Mouse (Mus musculus) cerebellum, postnatal 14 days (tissue): ENCODE results near the gene Hdhd3.

Source experiments
- DNase-seq, 2 experiments: peaks; one replicate each; pipeline ENCODE4 v3.0.0; 2021; ENCODE audit warnings: mixed read lengths in 2 of 2

Hdhd3 gene

DNA sequence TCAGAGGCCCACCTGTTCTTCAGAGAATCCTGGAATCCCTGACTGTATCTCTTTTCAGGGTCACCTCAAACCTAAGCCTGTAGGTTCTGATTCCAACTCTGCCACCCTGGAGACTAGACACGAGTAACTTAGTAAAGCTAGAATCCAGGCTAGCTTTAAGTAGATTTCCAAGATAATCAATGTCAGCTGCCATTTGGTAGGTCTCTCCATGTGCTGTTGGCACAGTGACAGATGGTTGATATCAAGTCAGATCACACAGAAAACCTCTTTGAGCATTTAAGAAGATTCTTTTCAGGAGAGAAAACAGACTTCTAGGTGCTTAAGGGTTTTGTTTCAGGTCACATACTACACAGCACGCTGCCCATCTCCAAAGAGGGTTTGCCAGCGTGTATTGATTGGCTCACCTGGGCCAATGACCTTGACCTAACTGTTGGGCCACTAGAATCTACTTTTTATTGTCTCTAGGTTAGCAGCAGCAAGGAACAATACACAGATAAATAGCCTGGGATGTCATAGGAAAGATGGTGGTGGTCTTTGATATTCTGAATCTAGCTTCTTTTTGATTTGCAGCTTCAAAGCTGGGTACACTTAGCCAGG, at the start of gene Hdhd3:
Gene Hdhd3 (minus strand): TSS at position 94 of the 597 bp plus-strand sequence.
- no peak for DNase-seq

DNA sequence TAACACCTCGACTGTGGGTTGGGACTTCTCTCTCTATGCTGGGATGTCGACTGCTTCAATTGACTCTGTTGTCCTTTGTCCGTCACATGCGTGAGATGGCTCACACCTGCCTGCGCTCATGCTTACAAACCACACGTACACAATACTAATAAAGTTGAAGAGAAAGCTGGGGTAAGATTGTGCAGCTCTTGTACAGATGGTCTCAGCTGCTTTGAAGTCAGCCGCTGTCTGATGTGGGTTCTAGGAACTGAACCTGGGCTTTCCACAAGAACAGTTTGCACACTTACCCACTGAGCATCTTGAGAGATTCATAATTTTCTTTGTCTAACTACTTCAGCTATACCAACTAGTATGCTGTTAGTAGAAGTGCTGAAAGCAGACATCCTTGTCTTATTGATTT, 48.7 kb upstream of the Hdhd3 start:
- no peak for DNase-seq

DNA sequence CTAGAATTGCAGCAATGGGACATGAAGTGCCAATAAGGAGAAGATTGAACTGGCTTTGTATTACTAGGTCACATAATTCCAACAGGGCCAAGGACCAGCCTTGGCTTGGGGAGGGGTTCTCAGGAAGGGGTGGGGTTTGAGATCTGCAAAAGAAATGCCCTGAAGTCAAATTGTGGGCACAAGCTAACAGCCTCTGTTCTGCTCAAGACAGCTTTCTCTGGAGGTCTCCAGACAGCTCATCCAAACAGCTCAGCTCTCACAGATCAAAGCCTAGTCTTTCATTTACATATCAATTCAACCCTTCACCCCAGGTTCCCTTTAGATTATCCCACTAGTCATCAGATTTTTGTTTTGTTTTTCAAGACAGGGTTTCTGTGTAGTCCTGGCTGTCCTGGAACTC, 41.5 kb upstream of the Hdhd3 start:
- DNase-seq = no peak

DNA sequence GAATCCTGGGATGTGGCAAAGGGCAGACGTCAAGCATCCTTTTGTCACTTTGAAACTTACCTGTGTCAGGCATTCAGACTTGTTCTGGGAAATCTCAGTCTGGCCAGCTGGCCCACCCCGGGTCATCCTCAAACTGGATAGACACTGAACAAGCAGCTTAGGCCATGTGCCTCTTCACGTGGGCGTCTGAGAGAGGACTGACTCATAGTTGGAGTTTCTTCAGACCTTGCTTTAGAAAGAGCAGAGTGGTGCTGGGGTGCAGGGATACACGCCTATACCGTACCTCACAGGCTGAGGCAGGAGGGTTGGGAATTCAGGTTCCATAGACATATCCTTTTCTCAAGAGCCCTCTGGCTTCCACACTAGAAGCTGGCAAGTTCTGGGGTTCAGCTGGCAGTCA, 40.5 kb upstream of the Hdhd3 start:
- no peak for DNase-seq

DNA sequence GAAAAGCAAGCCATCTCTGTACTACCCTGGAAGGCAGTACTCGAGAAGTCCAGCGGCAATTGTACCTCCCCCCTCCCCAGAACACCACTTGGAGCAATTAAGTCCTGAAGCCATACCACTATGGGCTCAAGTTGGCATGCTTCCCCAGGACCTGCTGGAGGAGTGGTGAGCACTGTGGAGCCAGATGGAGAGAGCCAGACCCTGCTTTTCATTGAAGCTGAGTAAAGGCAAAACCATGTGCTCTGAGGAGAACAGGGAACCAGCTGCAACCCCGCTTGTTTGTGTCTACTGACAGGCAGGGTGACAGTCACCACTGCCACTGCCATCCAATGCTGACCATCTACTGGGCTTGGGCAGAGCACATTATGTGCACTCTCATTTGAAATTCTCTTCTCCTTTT, 38.5 kb upstream of the Hdhd3 start:
- DNase-seq = peak; percentile 53 to 61

DNA sequence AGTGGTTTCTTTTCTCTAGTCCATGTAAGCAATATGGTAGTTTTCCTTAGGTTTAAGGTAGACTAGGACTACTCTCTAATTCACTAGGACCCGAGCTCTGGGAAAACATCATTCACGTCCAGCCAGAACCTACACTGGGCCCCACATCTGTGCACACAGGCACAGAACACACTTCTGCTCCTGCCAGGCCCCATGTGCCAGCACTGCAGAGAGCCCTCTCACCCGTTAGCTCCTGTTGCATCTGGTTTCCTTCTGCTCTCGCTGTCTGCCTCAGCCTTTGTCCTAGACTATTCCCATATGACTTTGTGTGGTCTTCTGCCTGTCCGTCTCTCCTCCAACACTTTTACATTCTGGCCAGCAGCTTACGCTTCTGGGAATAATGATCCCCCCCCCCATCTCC, 30.5 kb upstream of the Hdhd3 start:
- no peak for DNase-seq

DNA sequence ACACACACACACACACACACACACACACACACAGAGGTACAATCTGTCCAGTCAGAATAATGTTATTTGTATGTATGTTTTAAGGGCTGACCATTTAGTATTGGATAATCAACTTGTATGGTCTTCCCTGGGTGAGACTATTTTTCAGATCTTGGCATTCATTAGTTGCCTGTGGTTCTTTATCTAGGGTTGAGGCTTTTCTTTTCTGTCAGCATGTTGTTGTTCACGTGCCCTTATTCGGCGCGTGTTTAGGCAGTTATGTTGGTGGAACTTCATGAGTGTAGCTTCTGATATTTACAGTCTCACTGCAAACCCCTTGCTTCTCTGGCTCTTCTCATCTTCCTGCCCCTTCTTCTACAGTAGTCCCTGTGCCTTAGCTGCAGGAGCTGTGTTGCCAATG, 24.4 kb upstream of the Hdhd3 start:
- no peak for DNase-seq

DNA sequence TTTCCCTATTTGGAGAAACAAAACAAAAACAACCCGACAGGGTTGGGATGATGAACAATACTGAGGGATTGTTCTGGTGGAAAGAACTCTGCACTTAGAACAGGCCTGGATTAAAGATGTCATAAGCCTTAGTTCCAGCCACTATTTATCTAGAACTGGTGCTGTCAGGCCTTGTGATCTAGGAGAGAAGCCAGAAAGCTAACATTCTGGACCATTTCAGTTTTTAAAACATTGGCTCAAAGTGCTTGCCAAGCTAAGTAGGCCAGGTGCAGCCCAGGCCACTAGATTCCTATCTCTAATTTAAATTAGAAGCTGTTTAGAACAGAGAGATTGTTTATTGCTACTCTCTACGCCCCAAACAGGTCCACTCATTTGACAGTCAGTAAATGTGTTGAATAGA, 23.0 kb upstream of the Hdhd3 start:
- DNase-seq = no peak

DNA sequence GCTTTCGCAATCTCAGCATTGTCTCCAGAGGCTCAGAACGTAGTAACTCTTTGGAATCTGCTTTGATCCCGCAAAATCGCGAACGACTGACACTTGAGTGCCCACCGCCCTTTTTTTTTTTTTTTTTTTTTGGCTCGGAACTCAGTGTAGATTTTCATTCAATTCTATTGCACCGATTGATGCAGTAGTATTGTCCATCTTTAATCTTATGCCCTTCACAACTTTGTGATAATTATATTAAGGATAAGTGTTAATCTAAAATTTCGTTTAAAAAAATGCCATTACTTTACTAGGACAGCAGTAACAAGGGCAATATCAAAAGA, 22.2 kb upstream of the Hdhd3 start:
- DNase-seq = no peak

DNA sequence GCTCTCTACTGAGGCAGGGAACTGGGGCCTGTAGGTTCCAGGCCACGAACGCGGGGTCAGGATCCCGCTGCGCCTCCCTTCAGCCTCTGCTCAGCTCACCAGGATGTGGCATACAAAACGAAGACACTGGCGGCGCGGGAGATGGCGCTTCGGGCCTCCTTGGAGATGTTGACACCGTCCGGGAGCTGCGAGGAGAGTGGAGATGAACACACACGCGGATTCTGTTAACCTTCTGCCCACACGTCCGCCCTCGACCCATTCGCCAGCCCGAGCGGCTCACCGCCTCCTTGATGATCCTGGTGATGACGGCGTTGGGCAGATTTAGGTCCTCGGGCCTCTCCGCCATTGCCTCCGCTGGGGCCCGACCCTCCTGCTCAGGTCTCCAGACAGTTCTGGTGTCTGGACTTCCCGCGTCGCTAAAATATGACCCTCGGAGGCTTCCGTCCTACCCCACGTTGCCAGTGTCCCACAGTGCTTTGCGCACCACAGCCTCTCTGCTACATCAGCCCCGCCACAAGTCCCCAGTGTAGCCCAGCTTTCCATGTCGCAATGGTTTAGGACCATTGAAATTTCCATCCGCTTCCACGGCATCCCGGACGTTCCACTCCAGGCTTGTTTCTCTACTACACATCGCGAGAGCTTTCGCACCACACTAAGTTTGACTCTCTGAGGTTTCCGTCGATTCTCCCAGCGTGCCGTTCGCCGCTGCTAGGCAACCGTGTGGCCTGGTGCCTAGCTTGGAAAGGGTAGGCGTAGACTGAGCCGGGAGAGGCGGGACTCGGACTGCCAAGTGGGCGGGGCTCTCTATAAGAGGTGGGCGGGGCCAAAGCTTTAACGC, 21.6 kb upstream of the Hdhd3 start, which contains the start of the genes Pole3 and 4933430I17Rik:
Gene Pole3 (minus strand): TSS at position 418 of the 838 bp plus-strand sequence.
Gene 4933430I17Rik (plus strand): TSS at position 719 of the 838 bp plus-strand sequence.
- DNase-seq = peak; percentile 98

DNA sequence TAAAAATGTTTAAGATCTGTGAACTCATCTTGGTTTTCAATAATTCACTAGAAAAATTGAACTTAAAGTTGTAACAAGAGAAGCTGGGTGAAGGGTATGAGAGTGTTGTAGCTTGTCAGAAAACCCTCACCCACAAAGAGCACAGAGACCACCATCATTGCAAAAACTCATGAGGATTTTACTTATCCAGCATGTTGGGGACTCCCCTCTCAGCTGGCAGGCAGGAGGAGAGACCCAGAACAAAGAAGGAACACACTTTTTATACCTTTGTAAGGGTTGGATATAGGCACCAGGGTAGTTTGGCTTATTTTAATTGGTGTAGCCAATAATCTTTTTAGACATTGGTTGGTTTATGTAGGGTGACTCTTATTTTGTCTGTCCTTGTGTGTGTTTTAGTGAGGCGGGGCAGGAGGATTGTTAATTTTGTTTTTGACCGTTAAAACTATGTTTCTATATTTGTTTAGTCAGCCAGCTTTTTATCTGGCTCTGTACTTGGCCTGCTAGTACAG, 17.7 kb upstream of the Hdhd3 start:
- no peak for DNase-seq

DNA sequence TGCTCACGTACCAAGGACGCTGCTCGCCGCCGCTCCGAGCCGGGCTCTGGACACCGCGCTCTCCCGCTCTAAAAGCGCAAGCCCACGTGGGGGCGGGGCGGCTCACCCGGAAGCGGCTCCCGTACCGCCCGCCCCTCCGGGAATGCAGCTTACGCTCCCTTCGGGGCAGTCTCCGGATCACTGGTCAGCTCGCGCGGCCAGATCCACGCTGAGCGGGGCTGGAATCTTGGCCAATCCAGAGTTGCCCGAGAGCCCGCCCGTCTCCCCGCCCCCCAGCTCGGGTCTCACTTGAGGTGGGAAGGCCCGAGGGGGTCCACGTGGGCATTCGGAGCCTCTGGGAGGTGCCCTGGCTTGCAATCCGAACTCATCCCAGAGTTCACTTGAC, 16.6 kb upstream of the Hdhd3 start, which contains the start of gene Alad:
Gene Alad (minus strand): TSS at position 70 of the 385 bp plus-strand sequence.
- DNase-seq = peak; percentile 82 to 86

DNA sequence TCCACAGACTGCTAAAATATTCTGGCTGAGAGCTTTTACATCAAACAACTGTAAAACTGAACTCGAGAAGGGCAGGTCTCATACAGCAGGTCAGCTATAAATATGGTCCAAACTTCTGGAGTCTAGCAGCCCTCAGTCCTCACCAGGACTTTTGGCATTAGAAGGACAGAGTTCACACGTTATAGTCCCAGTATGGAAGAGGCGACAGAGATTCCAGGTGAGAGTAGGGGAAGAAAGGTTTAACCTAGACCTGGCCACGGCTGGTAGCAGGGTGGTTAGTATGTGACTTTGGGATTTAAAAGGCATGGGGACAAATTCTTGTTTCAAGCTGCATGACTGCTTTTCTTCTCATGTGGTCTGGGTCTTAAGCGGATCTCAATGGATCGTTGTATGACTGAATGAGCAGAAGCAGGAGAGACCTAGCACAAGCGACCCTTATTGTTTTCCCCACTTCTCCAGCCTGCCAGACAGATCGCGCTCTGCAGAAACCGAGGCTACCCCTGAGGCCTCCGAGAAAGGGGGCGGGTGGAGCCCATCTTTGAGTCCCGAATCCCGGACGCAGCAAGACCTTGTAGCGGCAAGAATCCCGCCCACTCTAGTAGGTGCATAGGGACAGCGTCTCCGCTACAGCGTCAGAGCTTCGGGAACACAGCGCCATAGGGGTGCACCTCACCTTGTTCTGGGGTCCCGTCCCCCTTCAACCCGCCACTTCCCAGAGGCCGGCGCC, 16.0 kb upstream of the Hdhd3 start:
- DNase-seq = no peak

DNA sequence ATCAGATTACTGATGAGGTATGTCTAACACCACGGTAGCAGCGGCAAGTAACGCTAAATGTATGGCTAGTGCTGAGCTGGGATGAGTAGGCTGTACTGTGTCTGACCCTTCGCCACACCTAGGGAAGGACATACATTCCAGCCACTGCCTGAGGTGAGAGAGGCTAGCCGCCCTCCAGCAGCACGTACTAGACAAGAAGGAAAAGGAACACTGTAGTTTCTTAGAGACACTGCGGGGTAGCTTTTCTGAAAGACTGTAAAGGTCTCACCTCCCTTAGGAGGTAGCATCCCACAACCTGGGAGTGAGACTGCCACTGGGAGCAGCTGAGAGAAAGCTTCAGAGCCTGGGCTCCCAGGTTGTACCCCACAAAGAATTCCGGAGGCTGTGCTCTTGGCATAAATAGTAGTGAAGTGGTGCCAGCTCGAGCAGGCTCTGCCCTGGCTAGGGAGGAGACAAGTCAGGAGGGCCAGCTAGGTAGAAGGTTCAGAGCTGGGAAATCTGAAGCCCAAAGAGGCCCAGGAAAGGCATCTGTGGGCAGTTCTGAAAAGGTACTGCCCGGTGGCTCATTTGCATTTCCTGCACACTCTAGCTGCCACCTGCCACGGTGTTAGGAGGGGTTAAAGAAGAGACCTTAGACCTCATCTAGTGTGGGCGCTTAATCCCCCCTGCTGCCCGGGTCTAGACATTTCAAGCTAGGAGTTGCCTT, 15.3 kb upstream of the Hdhd3 start:
- peak; percentile 59 to 66 for DNase-seq

DNA sequence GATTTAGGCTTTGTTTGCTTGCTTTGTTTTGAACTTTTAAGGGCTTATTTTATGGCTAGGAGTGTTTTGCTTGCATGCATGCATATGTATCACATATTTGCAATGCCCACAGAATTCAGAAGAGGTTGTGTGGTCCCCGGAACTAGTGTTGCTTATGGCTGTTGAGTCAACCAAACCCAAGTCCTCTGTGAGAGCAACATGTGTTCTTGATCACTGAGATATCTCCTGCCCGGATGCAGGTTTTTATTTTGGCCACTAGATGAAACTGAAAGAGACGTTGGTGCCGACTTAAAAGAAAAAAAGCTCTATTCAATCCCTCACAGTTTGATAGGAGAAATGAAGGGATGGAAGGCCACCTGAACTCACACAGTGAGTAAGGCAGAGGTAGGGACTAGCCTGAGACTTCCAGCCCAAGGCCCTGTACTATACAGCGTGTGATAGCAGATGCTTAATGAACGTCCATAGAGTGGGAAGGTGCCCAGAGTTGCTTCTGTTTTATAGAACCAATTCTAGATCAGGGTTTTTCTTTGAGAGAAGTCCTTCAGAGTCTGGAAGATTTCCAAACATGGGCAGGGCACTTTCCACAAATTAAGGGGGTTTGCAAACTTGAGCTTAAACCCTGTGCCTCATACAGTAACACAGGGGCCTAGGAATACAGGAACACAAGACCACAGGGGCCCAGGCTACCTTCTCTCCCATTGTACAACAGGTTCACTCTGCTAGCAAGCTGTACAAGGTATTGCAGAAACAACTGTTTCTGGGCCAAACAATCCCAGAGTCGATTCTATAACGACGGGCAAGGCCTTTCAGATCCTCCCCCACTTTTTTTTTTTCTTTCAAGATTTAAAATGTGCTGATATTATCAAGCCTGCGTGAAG, 14.5 kb upstream of the Hdhd3 start:
- no peak for DNase-seq

DNA sequence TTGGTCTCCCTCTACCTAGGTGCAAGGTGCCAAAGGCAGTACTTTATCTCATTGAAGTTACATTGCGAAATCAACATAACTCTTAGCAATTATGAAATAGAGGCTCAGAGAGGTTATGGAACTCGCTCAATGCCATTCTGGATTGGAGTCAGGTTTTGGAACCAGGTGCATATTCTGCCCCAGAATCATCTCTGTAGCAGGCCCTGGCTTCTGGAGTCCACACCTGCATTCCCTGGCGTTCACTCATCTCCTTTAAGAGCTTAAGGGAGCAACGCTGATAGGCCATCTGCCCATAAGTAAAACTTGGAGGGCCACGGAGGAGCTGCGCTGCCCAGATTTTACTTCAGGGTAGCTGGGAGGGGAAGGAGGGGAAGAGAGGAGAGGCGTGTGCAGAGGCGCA, 13.8 kb upstream of the Hdhd3 start:
- DNase-seq = no peak

DNA sequence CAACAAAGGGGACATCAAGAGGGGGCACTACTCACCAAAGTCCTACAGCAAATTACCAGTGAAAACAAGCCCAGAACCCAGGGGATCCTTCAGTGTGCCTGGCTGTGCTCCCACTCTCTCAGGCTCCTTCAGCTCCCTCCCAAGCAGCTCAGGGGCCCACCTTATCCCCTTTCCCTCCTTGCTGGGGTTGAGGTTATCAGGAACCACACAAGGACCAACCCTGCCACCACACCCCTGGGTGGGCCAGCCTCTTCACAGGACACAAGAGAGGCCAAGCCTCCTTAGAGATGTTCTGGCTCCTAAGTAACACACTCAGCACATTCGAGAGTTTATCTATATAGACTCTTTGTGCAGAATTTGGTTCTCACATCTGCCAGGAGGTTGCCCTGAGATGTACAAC, 13.3 kb upstream of the Hdhd3 start:
- DNase-seq = no peak

DNA sequence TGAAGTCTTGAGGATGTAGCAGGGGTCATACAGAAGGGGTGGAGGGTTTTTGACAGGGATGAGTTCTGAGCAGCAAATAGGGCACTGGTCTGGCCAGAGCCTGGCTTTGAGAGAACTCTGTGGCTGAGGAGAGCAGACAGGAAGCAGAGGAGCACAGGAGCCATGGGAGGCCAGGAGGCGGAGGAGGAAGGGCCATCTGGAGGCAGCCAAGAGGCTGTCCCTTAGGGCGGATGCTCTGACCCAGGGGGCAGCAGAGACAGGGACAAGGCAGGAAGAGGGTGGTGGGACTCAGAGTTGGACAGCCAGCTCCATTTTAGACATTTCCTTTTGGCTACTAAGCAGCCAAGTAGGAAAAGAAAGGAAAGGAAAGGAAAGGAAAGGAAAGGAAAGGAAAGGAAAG, 12.8 kb upstream of the Hdhd3 start:
- DNase-seq = peak; percentile 53 to 54

DNA sequence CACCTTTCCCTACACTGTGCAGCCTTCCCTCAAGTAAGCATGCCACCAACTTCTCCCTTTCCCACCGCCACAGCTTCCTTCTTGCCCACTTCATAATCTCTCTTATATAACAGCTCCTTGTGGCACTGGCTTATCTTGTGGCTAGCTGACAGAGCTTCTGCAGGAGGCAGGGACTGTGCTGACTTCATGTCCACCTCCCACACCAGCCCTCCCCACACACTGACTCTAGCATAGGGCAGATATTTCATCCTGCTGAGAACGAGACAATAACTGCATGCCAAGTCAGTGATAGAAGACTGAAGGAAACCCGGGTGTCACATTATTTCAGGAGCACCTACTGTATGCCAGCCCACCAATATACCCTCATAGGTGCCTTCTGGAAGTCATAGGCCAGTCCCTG, 12.2 kb upstream of the Hdhd3 start:
- no peak for DNase-seq

DNA sequence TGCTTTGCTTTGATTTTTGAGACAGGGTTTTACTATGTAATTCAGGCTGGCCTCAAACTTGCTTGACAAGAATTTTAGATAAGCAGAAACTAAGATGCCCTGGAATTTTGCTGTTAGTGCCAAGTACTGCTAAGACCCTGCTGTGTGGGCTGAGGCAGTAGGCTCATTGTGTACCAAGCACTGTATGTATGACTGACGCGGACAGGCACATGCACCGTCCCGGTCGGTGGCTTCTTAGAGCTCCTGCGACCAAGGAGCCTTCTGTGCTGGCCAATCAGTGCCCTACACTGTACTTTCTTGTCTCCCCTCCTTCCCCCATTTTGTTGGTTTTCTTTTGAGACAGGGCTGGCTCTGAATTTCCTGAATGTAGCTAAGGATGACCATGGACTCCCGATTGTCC, 11.7 kb upstream of the Hdhd3 start:
- no peak for DNase-seq

DNA sequence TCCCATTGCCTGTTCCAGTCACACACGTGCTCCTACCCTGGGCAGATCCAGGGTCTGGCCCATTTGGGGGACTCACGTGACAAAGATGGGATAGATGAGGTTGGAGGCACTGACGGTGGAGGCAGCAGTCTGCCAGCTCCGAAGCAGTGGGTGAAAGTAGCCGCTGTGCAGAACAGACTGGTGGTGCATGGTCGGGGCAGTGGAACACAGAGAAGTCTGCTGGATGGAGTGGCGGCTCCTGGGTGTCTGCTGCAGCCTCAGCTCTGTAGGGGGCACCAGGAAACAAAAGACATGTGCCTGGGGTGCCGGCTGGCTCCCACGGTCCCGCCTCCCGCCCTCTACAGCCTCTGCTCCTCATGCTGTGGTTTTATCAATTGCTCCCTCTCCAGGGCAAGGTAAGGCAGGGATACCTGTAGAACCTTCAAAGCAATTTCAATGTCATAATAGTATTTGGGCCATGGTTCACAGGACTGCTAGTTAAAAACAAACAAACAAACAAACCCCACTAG, 10.8 kb upstream of the Hdhd3 start:
- no peak for DNase-seq

DNA sequence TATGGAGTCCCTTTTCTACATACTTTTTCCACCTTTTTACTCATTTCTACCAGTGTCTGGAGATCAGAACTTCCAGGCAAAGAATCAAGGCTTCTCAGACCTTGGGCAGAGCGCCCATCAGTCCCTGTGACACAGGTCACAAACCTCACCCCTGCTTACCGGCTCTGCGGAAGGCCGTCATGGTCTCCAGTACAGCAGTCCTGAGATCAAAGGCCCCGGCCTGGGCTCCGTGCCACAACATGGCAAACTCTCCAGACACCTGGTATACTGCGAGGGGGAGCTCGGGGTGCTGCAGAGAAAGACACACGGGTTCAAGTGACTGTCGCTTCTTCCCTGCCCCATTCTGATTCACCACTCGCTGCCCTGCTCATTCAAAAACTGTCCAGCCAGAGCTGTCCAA, 6.7 kb upstream of the Hdhd3 start:
- no peak for DNase-seq
